Mouse (Mus musculus): ENCODE measurements around the gene Egfr. TPM values are rescaled to one million over a fixed set of nuclear protein-coding genes. Genes with fewer than 3 reads are reported as not detected.

Egfr gene
- total RNA-seq, 2 experiments from 2014 or later: 7.8 to 8.2 TPM

DNA sequence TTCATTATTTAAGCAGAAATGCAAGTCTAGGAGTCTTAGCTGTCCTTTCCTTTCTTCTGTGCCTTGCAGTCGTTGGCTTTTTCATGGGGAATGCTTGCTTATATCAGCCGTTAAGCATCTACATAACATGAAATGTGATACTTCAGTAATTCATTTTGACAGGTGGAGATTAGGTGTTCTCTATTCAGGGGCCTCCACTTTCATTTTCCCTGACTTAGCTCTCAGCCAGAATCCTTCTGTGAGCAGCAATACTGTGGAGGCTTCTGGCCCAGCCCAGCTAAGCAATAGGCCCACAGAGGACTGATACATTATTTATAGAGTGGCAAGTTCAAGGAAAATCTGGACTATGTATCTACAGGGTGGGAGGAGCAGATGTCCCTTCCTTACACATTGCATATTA is 25.0 kb downstream of the Egfr start:
- no peak for DNase-seq

DNA sequence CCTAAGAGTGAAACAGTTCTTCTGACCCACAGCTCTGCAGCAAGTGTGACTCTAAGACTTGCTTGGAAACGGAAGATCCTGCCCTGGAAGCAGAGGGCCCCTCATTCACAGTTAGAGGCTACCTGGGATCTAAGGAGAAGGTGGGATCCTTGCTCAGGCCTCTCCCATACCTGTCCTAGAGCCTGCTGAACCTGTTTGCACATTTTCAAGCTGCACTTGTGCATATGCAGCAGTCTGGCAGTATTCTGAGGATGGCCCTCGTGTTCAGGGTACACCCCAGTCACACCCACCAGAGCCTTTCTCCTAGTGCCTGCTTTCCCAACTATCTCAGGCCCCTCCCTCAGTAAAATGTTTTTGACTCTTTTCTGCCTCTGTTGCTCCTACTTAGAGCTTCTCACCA is 29.6 kb downstream of the Egfr start:
- no peak for DNase-seq

DNA sequence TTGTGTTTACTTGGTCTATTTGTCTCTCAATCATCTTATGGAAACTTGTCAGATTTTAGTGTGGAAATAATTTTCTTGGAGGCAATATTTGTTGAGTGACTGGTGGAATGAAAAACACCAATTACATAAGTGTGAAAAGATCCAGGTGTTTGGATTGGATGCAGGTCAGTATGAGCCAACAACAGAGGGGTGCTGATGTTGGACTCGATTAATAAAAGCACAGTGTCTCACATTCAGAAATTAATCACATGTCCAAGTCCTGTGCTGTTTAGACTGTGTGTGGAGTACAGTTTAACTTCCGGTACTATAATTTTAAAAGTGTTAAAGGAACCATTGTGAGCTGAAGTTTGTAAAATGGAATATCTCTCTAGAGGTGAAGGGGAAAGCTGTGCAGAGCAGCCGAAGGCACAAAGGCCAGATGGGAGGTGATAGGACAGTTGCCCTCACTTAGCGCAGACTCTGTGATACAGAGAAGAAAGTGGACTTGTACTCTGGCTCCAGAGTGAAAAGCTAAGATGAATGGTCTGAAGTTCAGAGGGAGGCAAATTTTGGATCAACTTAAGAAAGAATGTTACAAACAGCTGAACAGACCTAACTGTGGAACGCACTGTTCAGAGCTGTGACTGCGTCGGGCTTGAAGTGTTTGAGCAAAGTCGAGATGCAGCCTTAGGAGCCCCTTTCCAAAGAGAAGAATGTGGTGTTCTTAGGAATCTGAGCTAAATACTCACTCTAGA is 32.1 kb downstream of the Egfr start:
- DNase-seq: no peak

DNA sequence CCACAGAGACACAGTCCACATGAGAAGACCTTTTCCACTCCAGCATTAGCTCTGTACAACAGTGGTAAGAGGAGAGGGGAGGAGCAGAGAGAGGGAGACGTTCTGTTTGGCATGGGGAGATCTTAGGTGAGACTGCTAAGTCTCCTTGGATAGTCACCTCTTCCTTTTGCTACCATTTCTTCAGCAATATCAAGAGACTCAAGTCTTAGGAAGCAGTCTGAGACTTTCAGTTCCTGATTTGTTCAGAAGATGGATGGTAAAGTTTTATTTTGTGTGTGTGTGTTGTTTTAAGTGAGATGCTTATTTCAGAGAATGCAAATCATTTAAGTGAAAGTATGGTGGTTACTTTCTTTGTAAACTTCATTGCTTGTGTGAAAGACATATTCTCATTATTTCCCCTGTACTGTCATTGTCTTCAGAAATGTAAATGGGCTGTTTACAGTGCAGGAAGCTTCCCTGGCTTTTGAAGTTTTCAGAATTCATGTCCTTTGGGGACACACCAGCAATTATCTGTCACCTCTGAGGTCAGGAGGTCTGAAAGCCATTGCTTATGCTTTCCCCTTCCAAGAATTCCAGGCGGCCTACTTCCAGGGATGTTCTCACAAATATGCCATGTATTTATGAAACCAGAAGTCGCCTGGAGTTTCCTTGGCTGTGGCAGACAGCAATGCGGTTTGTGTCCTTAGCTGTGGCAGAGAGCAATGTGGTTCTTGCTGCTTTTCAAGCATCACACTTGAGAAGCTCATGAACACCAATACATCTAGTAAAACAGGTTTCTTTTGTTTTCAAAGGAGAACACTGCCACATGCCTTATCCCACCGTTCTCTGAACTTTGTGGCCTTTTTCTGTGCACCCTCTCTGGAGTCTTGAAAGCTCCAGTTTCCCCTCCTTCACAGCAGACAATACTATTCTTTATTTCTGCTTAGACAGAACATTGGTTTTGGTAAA is 40.9 kb downstream of the Egfr start:
- peak in 1 of 2 experiments; percentile 36 for DNase-seq

DNA sequence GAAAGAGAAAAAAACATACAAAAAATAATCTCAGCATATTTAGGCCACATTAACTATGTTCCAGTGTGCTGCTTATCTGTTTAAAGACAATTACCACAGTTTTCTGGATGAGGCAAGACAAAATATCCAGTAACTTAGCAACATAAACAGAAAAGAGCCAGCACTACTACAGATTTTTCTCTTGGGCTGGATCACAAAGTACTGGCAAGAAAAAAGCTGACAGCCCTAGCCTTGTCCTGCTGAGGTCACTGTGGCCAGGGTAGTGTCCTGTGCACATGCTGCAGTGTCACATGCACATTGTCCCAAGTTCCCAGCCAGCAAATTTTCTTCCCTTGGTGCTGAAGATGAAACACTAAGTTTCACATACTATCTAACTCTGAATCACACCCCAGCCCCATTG is 43.0 kb downstream of the Egfr start:
- DNase-seq: peak; percentile 64 to 86

DNA sequence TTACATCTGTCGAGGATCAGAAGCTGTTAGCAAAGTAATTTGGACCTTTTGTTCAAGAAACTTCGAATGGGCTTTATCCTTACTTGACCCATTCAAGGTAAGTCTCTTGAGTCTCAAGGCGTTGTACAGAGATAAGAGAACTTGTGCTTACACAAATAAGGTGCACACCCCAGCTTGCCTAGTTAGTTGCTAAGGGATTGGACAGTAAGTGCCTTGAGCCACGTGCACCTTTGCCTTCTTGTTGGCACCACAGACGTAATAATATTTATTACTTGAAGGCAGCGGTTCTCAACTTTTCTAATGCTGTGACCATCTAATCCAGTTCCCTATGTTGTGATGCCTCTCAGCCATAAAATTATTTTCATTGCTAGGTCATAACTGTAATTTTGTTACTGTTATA is 43.5 kb downstream of the Egfr start:
- DNase-seq: no peak

DNA sequence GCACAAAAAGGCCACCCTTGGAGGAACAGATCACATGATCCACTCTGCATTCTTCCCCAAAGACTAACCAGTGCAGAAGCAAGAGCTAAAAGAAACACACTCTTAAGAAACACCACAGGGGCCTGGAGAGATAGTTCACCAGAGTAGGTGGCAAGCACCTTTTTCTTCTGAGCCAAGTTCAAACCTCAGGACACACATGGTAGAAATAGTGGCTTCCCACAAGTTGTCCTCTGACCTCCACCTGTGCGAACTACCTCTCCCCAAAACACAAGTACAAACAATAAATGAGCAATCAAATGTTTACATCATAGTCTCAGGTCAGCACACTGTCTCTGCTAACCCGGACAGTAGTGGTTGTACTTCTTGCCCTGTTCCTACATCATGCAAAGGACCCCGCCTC is 45.5 kb downstream of the Egfr start:
- DNase-seq: no peak

DNA sequence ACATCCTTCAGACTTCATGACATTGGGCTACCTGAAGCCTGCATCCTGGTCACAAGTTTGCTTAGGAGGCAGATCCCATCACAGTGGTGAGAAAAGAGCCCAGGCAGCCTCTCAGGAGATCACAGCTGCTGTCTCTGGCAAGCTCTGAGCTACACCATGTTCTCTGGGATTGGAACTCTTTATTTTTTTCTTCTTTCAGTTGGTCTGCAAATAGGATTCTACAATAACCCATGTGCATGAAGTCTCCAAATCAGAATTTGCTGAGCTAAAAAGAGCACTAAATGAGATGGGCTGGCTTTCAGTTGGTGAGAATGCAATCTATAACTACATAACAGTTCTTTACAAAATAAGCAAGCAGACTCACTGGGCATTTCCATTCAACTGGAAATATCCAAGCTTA is 46.1 kb downstream of the Egfr start:
- peak; percentile 73 to 84 for DNase-seq

DNA sequence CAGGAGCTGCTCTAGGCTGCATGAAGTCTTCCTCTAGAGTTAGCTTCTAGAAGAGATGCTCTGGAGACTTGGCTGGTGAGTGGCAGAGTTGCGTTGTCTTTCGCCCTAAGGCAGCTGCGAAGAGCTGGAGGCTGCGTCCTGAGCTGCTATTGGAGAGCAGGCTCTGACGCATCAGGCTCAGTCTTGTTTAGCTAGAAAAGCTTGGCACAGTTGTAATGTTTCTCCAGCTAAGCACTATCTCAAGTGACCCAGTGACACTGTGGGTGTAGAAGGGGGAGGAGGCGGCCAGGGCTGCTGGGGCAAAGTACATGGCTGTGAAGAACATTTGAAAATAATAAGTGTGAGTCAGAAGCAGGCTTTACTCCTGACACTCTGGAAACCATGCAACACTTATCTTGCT is 48.5 kb downstream of the Egfr start:
- peak; percentile 80 to 91 for DNase-seq

DNA sequence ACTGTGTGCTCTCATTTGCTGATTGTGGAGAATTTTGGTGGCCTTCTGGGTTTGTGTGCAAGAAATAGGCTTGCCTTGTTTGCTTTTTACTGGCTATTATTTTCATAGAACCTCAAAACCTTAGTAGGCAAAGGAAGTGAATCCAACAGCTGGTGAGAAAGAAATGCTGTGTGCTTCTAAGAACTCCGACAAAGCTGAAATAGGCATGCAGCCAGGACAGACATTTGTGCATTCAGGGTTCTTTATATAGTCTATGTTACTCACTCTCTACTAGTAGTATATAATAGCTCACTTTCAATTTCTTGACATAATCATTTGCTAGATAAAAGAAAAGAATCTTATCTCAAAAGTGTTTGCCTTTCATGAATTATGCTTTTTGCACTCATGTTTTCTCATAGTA is 50.7 kb downstream of the Egfr start:
- no peak for DNase-seq

DNA sequence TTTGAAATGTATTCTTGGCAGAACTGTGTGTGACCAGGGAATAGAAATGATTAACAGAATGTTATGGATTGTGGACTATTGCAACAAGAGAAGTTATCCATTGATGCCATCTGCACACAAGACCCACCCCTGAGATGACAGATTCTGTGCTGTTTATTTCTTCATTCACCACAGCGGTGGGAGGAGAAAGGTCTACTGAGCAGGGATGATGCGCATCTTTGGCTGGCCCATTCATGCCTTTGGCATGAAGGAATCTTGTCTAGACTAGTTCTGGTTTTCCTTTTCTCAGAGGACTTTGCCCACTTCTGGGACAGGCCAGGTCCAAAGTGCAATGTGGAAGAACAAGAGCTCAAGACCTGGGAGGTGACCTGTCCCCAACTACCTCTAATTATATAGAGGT is 52.0 kb downstream of the Egfr start:
- DNase-seq: no peak

DNA sequence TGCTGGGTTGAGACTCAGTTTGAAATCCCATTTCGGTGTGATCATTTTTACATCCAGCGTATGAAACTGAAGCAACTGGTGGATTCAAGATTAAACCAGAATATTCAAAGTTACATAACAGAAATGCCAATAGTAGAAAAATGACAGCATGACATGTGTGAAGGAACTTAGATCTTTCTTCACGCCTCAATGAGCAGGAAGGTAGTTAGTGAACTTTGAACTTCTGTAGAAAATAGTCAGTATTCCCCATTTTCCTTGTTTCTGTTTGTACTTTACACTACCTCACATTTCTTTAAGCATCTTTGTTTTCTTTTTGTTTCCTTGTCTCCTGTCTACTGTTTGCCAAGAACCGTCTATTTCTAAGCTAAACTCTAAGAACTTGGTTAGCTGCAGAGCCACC is 53.9 kb downstream of the Egfr start:
- no peak for DNase-seq

DNA sequence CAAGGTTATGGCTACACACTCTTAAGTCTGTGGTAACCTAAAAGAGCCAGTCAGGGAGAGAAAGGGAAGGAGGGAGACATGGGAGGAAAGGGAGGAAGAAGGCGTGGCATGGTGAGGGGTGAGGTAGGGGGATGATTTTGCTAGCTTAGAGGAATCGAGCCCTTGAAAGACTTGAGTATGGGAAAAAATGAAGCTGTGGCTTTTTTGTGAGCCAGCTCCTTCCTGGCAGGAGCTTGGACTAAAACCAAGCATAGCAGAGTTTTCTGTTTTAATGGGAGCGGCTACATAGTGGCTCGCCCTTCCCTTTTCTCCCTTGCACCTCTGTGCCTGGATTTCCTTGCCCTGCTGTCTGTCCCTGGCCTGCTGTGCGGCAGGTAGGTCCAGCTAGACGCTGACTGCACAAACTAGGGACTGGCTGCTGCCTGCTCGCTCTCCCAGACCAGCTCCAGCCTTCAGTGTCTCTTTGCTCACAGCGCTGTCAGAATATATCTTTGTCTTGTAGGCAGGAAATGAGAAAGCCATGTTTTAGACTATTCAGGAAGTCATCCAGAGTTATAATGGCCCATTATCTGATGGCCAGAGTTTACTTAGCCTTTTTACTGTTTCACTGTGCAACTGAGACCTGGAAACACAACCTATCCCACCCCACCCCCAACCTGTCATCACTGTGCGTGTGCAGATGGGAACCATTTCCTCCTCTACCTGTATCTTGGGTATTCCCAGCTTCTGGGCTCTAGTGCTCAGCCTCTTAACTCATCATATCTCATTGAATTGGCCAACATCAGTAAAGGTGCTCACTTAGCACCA is 57.4 kb downstream of the Egfr start:
- peak in 1 of 2 experiments; percentile 13 for DNase-seq

DNA sequence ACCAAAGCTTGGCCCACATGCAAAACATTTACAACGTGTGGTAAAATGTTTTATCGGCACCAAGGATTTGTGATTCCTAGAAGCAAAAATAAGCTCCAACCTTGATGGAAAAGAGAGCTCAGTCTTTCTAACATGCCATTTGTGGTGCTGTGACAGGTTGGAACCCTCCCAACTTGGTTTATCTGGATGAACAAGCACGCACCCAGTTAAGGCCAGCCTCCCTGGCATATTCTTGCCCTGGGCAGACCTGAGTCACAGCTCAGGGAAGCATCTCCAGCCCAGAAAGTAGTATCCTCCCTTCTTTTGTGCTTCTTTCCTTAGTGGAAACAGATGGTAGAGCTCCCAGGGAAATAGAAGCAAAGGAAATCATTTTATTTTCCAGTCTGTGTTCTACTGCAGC is 58.1 kb downstream of the Egfr start:
- DNase-seq: no peak

DNA sequence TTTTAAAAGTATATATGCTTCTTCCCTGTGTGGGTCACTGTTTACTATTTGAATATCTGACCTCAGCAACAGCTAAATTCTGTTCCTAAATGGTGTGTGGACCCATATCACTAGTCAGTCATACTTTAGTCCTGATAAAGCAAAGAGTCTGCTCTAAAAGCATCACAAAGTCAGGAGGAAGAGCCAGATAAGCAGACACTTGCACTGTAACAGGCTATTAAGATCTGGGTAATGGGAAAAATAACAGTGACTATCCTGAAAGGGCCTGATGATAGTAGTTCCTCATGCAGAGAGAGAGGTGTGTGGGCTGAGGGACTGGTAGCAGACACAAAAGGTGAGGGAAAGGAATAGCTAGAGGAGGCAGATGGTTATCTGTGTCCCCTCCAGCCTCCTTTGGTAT is 61.3 kb downstream of the Egfr start:
- no peak for DNase-seq

DNA sequence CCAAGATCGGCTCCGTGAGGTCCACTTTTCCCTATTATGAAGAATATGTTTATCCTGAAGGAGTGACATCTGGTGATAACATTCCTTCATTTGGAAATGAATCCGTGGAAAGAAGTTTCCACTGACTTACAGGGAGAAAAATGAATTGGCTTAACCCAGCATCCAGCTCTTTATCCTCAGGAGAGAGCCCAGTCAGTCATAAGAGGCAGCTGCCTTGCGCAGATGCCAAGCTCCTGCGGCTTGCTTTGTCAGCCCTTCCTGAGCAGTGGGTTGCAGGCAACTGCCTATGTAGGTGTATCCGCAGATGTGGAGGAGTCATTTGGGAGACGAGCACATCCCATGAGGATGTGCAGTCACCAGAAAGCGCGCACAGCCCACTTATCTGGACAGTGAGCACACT is 64.4 kb downstream of the Egfr start:
- peak in 1 of 2 experiments; percentile 75 for DNase-seq

DNA sequence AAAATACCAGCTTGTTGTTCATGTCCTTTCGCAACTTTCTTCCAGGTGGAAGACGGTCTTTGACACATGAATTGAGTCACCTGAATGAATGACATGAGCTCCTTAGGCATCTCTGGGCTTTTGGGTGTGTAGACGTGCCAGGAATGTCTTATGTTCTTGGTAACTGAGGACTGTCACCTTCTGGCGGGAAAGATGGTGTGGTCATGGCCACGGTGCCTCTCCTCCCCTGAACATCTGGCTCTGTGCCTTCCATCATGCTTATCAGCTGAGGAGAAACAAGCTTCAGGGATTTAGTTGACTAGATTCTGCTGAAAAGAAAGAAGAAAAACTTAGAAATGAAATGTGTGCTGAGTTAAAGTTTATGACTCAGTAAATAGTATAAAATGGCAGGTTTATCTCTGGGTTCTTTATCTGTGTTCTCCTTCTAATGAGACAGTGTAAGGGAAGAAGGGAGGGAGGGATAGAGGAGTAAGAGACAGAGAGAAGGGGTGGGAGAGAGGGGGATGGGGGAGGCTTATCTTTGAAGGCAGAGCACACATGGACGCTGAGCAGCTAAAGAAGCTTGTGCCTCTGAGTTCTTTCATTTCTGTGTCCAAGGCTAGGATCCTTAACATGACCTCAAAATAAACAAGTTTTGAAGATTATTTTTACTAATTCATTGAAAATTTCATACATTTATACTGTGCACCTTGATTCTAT is 65.5 kb downstream of the Egfr start:
- peak in 1 of 2 experiments; percentile 27 for DNase-seq

DNA sequence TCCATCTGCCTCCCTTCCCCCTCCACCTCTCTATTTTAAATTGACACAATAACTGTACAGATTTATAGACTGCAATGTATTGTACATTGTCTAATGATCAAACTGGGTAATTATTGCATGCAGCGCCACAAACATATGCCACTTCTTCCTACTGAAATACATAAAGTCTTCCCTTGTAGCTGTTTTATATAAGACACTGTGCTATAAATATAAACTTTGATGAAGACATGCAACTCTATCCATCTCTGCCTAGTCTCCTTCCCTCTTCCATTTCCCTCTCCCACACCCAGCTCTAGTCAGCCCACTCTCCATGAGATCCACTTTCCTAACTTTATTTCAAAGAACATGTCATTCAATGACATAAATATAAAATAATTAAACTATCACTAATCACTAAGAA is 67.4 kb downstream of the Egfr start:
- DNase-seq: no peak

DNA sequence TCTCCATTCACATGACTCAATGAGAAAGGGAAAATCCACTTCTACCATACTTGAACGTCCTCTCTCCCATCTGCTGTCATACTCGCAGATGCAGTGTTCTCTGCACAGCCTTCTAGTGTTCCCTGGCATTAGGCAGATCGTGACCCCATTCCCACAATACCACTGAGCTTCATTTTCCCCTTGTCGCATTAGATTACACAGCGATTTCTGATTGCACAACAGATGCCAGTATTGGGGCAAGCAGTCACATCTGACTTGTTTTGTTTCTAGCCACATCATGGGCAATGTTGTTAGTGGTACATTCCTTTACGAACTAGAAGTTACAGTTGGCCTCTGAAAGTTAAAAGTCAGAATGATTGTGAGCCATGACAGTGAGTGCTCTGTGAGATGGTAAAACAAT is 68.1 kb downstream of the Egfr start:
- DNase-seq: no peak

DNA sequence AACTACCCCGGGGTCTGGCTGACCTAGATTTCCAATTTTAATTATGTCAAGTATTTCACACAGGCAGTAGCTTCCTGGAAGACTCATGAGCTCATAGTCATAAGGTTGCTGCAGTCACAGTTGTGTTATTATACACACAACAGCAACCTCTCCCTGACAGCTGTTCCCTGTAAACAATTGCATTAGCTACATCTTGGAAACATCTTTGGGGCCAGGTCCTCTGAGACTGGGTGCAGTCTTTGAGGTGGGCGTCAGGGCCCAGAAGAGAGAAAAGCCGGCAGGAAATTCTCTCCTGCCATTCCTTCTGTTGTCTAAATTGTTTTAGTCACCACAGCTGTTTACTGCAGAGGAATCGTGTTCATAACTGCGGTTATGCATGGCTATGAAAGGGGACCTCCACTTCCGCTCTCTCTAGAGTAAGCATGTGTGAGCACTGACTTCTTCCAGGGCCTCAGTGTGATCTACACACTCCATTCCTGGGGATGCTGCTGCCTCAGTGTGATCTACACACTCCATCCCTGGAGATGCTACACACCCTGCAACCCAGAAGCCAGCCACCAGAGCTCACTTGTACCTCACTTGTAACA is 69.8 kb downstream of the Egfr start:
- peak in 1 of 2 experiments; percentile 53 for DNase-seq

DNA sequence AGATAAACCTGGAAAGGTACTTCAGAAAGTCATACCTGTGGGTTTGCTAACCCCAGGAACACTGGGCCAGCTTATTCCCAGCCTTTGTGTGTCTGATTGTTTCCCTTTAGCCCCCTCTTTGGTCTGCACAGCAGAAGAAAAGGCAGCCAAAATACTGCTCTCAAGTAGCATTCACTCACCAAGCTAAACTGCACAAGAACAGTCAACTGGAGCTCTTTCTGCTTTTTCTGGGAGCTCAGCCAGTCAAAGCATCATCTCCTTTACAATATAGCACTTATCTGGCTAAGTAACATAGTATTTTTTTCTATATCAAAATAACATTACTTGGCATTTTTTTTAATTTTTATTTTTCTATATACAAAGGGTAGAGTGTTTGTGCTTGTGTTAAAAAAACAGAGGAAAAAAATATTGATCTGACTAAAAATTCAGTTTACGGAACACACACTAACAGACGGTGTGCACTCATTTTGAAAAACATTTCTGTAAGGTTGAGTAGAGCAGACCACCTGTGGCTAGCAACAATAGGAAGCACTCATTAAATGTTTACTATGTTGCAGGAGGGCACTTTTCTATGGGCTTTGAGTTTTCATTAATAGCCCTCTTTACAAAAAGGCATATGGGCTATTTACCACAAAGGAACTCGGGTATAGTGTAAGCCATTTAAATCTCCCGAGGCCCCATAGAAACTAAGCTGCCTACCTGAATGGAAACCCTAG is 72.0 kb downstream of the Egfr start:
- DNase-seq: no peak

All from heart, adult 18-20 months (tissue).